Mouse (Mus musculus): ENCODE measurements around the gene Socs3. TPM values are rescaled to one million over a fixed set of nuclear protein-coding genes. Genes with fewer than 3 reads are reported as not detected.
A peak's percentile ranks its signal among the peaks of the same experiment; 100 is the strongest.

Gene Socs3
- total RNA-seq, 2 experiments from 2014 or later: 5.0 to 9.0 TPM

GRCm38 (mm10) chr11:117995661-117996060 lies 25.8 kb upstream of the Socs3 start:
- DNase-seq: no peak

GRCm38 (mm10) chr11:117995255-117995654 lies 25.4 kb upstream of the Socs3 start:
- DNase-seq: no peak

GRCm38 (mm10) chr11:117994250-117995057 lies 24.6 kb upstream of the Socs3 start:
- DNase-seq: no peak

GRCm38 (mm10) chr11:117993190-117994175 lies 23.6 kb upstream of the Socs3 start:
- DNase-seq: no peak

GRCm38 (mm10) chr11:117991502-117992470 lies 21.9 kb upstream of the Socs3 start:
- DNase-seq: no peak

- DNase-seq: peak; percentile 46
Observed at GRCm38 (mm10) chr11:117989926-117990325, 20.1 kb upstream of the Socs3 start.

GRCm38 (mm10) chr11:117989241-117989640 lies 19.4 kb upstream of the Socs3 start:
- DNase-seq: no peak

GRCm38 (mm10) chr11:117987968-117988367 lies 18.1 kb upstream of the Socs3 start:
- DNase-seq: no peak

GRCm38 (mm10) chr11:117987032-117987451 lies 17.2 kb upstream of the Socs3 start:
- DNase-seq: peak; percentile 60

GRCm38 (mm10) chr11:117986126-117987031 lies 16.5 kb upstream of the Socs3 start, which contains the start of gene Pgs1:
Gene Pgs1 (plus strand): TSS chr11:117986292.
- peak; percentile 95 for DNase-seq

GRCm38 (mm10) chr11:117983770-117984169 lies 13.9 kb upstream of the Socs3 start:
- no peak for DNase-seq

GRCm38 (mm10) chr11:117982426-117982825 lies 12.6 kb upstream of the Socs3 start:
- DNase-seq: no peak

GRCm38 (mm10) chr11:117979388-117979787 lies 9.5 kb upstream of the Socs3 start:
- no peak for DNase-seq

- DNase-seq: no peak
Observed at GRCm38 (mm10) chr11:117977694-117978360, 8.0 kb upstream of the Socs3 start.

GRCm38 (mm10) chr11:117976081-117976582 lies 6.3 kb upstream of the Socs3 start:
- no peak for DNase-seq

- DNase-seq: no peak
Observed at GRCm38 (mm10) chr11:117975211-117975967, 5.5 kb upstream of the Socs3 start.

- DNase-seq: no peak
Observed at GRCm38 (mm10) chr11:117974327-117975125, 4.7 kb upstream of the Socs3 start.

- DNase-seq: no peak
Observed at GRCm38 (mm10) chr11:117973569-117973968, 3.7 kb upstream of the Socs3 start.

All from adrenal gland, postnatal 10 days (tissue).